Mouse (Mus musculus): ENCODE data around the gene Fam71e1. TPM values are rescaled to one million over a fixed set of nuclear protein-coding genes. Genes with fewer than 3 reads are reported as not detected.

Gene Fam71e1
- polyA plus RNA-seq, 1 experiment from 2014 or later, result 17.9 TPM

- H3K4me3 ChIP-seq (ENCODE audit: low read depth, low read length), result no peak overlapping the region
- H3K27ac ChIP-seq (ENCODE audit: low read length), result no peak overlapping the region
- WGBS, result 96% methylated on average over 4 of the region's 4 CpGs
- H3K9ac ChIP-seq (replicated peaks; ENCODE audit: low read depth, low read length), result no peak overlapping the region
- H3K9me3 ChIP-seq (ENCODE audit: control insufficient read depth, low read depth, low read length), result no peaks in the 10 kb centered on the region
- no peak overlapping the region for H3K4me2 ChIP-seq (replicated peaks; ENCODE audit: low read depth, low read length)
- peaks cover 34% of the 10 kb centered on the region for H3K36me3 ChIP-seq (ENCODE audit: control insufficient read depth, insufficient read depth, low read length)
- no peaks in the 10 kb centered on the region for H3K27me3 ChIP-seq (ENCODE audit: control insufficient read depth, insufficient read depth, low read length)
- no peak for ATAC-seq (ENCODE audit: insufficient number of reproducible peaks, insufficient read depth, low FRiP score, low read depth)
- peaks cover 4% of the 10 kb centered on the region; the same call in 1 of the 2 replicates for H3K4me1 ChIP-seq (ENCODE audit: control insufficient read depth, insufficient read depth, low read length)
These were observed 6.1 kb upstream of the Fam71e1 start for GRCm38 (mm10) chr7:44490281-44490680.

- Histone ChIP-seq H3K4me3 (ENCODE audit: low read depth, low read length) (no peak overlapping the region), H3K9ac (replicated peaks; ENCODE audit: low read depth, low read length) (no peak overlapping the region), H3K36me3 (ENCODE audit: control insufficient read depth, insufficient read depth, low read length) (peaks cover 34% of the 10 kb centered on the region), H3K27ac (ENCODE audit: low read length) (no peak overlapping the region), H3K9me3 (ENCODE audit: control insufficient read depth, low read depth, low read length) (no peaks in the 10 kb centered on the region), H3K4me2 (replicated peaks; ENCODE audit: low read depth, low read length) (no peak overlapping the region), H3K27me3 (ENCODE audit: control insufficient read depth, insufficient read depth, low read length) (no peaks in the 10 kb centered on the region), H3K4me1 (ENCODE audit: control insufficient read depth, insufficient read depth, low read length) (peaks cover 9% of the 10 kb centered on the region; the same call in 1 of the 2 replicates)
- WGBS, result 96% methylated on average over 5 of the region's 5 CpGs
- ATAC-seq (ENCODE audit: insufficient number of reproducible peaks, insufficient read depth, low FRiP score, low read depth), result no peak
These were observed 5.0 kb upstream of the Fam71e1 start for GRCm38 (mm10) chr7:44491391-44491790.

DNA sequence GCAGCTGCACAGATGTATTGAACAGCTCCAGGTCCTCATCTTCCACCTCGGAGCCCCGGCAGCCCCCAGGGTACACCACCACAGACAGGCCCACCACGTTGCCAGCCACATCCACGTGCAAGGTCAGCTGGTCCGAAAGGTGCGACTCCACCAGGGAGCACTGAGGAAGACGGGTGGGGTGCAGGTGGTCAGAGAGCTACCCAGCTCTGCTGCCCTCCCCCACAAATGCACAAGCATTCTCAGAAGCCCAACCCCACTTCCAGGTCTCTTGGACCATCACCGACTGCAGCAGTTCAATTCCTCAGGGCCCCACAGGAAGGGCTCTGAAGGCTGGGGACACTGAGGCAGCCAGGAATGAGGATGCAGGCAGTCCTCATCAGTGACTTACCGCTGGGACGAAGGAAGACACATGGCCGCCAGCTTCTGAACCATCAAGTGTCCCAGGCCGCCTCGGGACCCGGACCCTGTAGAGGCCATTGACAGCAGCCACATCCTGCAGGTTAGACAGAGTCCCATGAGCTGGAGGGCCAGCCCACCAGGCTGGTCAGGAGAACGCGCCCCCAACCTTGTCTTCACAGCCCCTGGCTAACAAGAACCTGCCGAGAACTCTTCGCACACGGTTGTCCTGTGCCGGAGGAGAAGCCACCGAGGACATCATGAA, 4.1 kb upstream of the Fam71e1 start:
- Histone ChIP-seq H3K27me3 (ENCODE audit: control insufficient read depth, insufficient read depth, low read length) (no peaks in the 10 kb centered on the region), H3K4me1 (ENCODE audit: control insufficient read depth, insufficient read depth, low read length) (peaks cover 15% of the 10 kb centered on the region; the same call in 1 of the 2 replicates), H3K27ac (ENCODE audit: low read length) (no peak overlapping the region), H3K4me3 (ENCODE audit: low read depth, low read length) (no peak overlapping the region), H3K4me2 (replicated peaks; ENCODE audit: low read depth, low read length) (no peak overlapping the region), H3K9me3 (ENCODE audit: control insufficient read depth, low read depth, low read length) (no peaks in the 10 kb centered on the region), H3K9ac (replicated peaks; ENCODE audit: low read depth, low read length) (no peak overlapping the region), H3K36me3 (ENCODE audit: control insufficient read depth, insufficient read depth, low read length) (peaks cover 34% of the 10 kb centered on the region)
- ATAC-seq (ENCODE audit: insufficient number of reproducible peaks, insufficient read depth, low FRiP score, low read depth), result no peak
- 91% methylated on average over 21 of the region's 21 CpGs for WGBS

- Histone ChIP-seq H3K36me3 (ENCODE audit: control insufficient read depth, insufficient read depth, low read length) (peaks cover 34% of the 10 kb centered on the region), H3K4me2 (replicated peaks; ENCODE audit: low read depth, low read length) (no peak overlapping the region; the same call in 1 of the 2 replicates), H3K4me3 (ENCODE audit: low read depth, low read length) (no peak overlapping the region), H3K9ac (replicated peaks; ENCODE audit: low read depth, low read length) (no peak overlapping the region), H3K4me1 (ENCODE audit: control insufficient read depth, insufficient read depth, low read length) (peaks cover 16% of the 10 kb centered on the region; the same call in 1 of the 2 replicates), H3K9me3 (ENCODE audit: control insufficient read depth, low read depth, low read length) (no peaks in the 10 kb centered on the region), H3K27me3 (ENCODE audit: control insufficient read depth, insufficient read depth, low read length) (no peaks in the 10 kb centered on the region), H3K27ac (ENCODE audit: low read length) (no peak overlapping the region)
- 91% methylated on average over 12 of the region's 12 CpGs for WGBS
- no peak for ATAC-seq (ENCODE audit: insufficient number of reproducible peaks, insufficient read depth, low FRiP score, low read depth)
These were observed 1.7 kb upstream of the Fam71e1 start for GRCm38 (mm10) chr7:44494681-44495080.

DNA sequence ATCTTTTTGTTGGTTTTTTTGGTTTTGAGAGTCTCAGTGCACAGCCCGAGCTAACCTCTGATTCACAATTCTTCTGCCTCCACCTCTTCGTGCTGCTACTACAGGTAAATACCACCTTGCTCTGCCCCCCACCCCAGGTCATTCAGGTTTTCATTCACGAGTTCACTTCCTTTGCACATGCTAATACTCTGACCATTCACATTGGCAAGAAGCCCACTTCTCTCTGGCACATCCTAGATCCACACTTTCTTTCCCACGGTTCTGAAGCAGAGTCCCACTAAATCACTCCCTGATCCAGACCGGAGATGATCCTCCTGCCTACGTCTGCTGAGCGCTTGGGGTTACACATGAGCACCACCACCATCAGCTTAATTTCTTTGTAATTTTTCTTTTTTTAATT, 1.3 kb upstream of the Fam71e1 start:
- WGBS, result 83% methylated on average over 7 of the region's 7 CpGs
- H3K9me3 ChIP-seq (ENCODE audit: control insufficient read depth, low read depth, low read length), result no peaks in the 10 kb centered on the region
- H3K27ac ChIP-seq (ENCODE audit: low read length), result no peak overlapping the region
- peaks cover 16% of the 10 kb centered on the region; the same call in 1 of the 2 replicates for H3K4me1 ChIP-seq (ENCODE audit: control insufficient read depth, insufficient read depth, low read length)
- H3K27me3 ChIP-seq (ENCODE audit: control insufficient read depth, insufficient read depth, low read length), result no peaks in the 10 kb centered on the region
- H3K36me3 ChIP-seq (ENCODE audit: control insufficient read depth, insufficient read depth, low read length), result peaks cover 30% of the 10 kb centered on the region
- H3K9ac ChIP-seq (replicated peaks; ENCODE audit: low read depth, low read length), result no peak overlapping the region
- no peak for ATAC-seq (ENCODE audit: insufficient number of reproducible peaks, insufficient read depth, low FRiP score, low read depth)
- peak overlapping the region; percentile 56; the same call in 1 of the 2 replicates for H3K4me3 ChIP-seq (ENCODE audit: low read depth, low read length)
- H3K4me2 ChIP-seq (replicated peaks; ENCODE audit: low read depth, low read length), result peak overlapping the region; percentile 56; the same call in 1 of the 2 replicates

DNA sequence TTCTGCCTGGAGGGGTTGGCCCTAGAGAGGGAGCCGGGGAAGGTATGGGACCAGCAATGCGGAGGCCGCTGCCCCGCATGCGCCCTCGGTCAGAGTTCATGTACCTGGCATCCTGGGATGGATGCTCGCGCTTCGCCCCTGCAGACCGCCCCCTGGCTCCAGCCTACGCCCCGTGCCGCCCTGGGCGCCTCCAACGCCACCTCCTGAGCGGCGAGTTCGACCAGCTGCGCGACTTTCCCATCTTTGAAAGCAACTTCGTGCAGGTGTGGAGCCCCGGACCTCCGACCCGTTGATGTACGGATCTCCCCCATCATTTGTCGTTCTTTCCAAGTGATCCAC, 359 bp downstream of the Fam71e1 start:
- Histone ChIP-seq H3K36me3 (ENCODE audit: control insufficient read depth, insufficient read depth, low read length) (peaks cover 14% of the 10 kb centered on the region), H3K4me3 (ENCODE audit: low read depth, low read length) (peak overlapping the region; percentile 56), H3K4me1 (ENCODE audit: control insufficient read depth, insufficient read depth, low read length) (peaks cover 16% of the 10 kb centered on the region; the same call in 1 of the 2 replicates), H3K4me2 (replicated peaks; ENCODE audit: low read depth, low read length) (peak overlapping the region; percentile 61), H3K27ac (ENCODE audit: low read length) (peak overlapping the region; percentile 66), H3K9ac (replicated peaks; ENCODE audit: low read depth, low read length) (peak overlapping the region; percentile 62), H3K27me3 (ENCODE audit: control insufficient read depth, insufficient read depth, low read length) (no peaks in the 10 kb centered on the region), H3K9me3 (ENCODE audit: control insufficient read depth, low read depth, low read length) (no peaks in the 10 kb centered on the region)
- 1% methylated on average over 26 of the region's 26 CpGs for WGBS
- ATAC-seq (ENCODE audit: insufficient number of reproducible peaks, insufficient read depth, low FRiP score, low read depth), result no peak; the same call in 1 of the 2 replicates

DNA sequence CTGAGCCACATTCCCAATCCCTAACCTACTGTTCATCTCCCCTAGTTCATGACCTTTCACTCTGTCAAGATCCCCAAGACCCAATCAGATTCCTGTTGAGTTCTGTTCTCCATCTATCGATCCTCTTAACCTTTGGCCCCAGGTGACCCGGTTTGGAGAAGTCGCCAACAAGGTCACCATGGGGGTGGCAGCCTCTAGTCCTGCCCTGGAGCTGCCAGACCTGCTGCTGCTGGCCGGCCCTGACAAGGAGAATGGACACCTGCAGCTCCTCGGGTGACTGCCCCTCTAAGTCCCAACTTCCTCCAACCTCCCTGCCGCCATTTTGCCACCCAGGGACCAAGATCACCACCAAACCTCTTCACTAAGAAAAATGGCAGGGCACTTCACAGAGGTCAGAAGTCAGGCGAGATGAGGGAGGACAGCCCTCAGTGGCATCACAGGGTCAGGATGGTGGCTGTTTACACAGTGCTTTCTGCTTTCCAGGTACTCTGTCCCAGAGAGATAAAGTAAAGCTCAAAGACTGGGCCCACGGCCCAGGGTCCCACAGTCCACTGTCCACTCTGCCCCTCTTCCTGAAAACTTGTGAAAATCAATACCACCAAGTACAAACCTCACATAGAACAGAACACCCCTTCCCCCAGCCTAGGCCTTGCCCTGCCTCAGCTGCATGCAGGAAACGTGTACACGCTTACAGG, 1.1 kb downstream of the Fam71e1 start:
- Histone ChIP-seq H3K4me1 (ENCODE audit: control insufficient read depth, insufficient read depth, low read length) (peaks cover 16% of the 10 kb centered on the region; the same call in 1 of the 2 replicates), H3K36me3 (ENCODE audit: control insufficient read depth, insufficient read depth, low read length) (peaks cover 7% of the 10 kb centered on the region), H3K9ac (replicated peaks; ENCODE audit: low read depth, low read length) (no peak overlapping the region), H3K9me3 (ENCODE audit: control insufficient read depth, low read depth, low read length) (no peaks in the 10 kb centered on the region), H3K27ac (ENCODE audit: low read length) (no peak overlapping the region), H3K27me3 (ENCODE audit: control insufficient read depth, insufficient read depth, low read length) (no peaks in the 10 kb centered on the region), H3K4me2 (replicated peaks; ENCODE audit: low read depth, low read length) (peak overlapping the region; percentile 61), H3K4me3 (ENCODE audit: low read depth, low read length) (peak overlapping the region; percentile 56)
- no peak for ATAC-seq (ENCODE audit: insufficient number of reproducible peaks, insufficient read depth, low FRiP score, low read depth)
- 78% methylated on average over 10 of the region's 10 CpGs for WGBS

- ATAC-seq (ENCODE audit: insufficient number of reproducible peaks, insufficient read depth, low FRiP score, low read depth), result no peak
- H3K9ac ChIP-seq (replicated peaks; ENCODE audit: low read depth, low read length), result no peak overlapping the region
- H3K27me3 ChIP-seq (ENCODE audit: control insufficient read depth, insufficient read depth, low read length), result no peaks in the 10 kb centered on the region
- H3K36me3 ChIP-seq (ENCODE audit: control insufficient read depth, insufficient read depth, low read length), result no peaks in the 10 kb centered on the region; the same call in 1 of the 2 replicates
- no peak overlapping the region for H3K4me3 ChIP-seq (ENCODE audit: low read depth, low read length)
- H3K27ac ChIP-seq (ENCODE audit: low read length), result no peak overlapping the region
- H3K9me3 ChIP-seq (ENCODE audit: control insufficient read depth, low read depth, low read length), result no peaks in the 10 kb centered on the region
- H3K4me1 ChIP-seq (ENCODE audit: control insufficient read depth, insufficient read depth, low read length), result peaks cover 16% of the 10 kb centered on the region; the same call in 1 of the 2 replicates
- H3K4me2 ChIP-seq (replicated peaks; ENCODE audit: low read depth, low read length), result no peak overlapping the region
- WGBS, result 56% methylated on average over 1 of the region's 1 CpGs
These were observed 2.5 kb downstream of the Fam71e1 start for GRCm38 (mm10) chr7:44498922-44499321.

All from stomach, embryonic 14.5 days (tissue).